Mouse (Mus musculus) ZHBTc4 (cell line): ENCODE data around the gene Prpf4.

Source experiments
- DNase-seq: peaks from one replicate; pipeline ENCODE4 v3.0.0-alpha.2; 2011; ENCODE audit warnings: low read depth, low spot score

Gene Prpf4

DNA sequence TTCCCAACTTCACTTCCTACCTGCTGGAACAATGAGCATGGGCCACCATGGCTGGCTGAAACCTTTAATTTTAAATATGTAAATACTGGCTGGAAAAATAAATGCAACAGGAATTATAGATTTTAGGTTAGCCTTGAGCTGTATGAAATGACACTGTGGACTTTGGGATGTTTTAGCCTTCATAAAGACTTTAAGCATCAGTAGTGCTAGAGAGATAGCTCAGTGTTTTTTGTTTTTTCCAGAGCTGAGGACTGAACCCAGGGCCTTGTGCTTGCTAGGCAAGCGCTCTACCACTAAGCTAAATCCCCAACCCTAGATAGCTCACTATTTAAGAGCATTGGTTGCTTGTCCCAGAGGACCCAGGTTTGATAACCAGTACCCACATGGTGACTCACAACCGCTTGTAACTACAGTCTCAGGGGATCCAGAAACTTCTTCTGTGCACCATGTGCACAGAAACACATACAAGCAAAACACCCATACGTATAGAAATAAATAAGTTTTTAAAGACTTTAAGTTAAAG is 28.7 kb downstream of the Prpf4 start:
- no peak for DNase-seq

DNA sequence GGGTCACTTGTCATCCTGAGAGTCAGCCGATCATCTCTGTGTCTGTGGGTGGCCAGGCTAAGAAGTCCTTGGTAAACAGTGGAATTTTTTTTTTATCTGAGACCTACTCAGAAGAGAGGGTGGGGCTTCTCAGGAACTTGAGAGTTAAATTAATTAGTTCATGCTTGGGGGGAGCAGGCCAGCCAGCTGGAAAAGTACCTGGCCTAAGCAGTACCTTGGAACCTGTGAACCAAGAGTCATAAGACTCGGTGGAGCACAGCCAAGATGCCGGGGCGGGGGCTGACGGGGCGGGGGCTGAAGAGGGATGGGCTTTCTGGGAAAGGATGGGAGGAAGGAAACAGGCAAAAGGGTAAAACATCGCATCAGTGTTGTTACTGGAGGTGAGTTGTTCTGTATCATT is 29.3 kb downstream of the Prpf4 start:
- DNase-seq: no peak

DNA sequence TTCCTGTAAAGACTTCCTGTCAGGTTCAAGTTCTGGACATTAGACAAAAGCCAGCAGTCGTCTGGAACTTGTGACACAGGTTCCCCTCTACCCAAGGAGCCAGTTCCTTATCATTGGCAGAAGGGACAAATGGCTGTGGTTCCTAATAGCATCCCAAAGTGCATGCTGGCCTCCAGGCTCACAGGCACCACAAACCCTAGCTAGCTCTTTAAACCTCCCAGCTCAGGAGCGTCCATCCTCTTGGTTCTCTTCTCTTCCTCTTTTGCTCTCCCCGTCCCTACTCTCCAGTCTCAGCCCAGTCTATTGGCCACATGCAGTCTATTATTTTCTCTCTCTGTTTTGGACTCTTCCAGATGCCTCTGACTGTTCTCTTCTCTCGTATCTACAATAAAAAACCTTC is 31.2 kb downstream of the Prpf4 start:
- no peak for DNase-seq

DNA sequence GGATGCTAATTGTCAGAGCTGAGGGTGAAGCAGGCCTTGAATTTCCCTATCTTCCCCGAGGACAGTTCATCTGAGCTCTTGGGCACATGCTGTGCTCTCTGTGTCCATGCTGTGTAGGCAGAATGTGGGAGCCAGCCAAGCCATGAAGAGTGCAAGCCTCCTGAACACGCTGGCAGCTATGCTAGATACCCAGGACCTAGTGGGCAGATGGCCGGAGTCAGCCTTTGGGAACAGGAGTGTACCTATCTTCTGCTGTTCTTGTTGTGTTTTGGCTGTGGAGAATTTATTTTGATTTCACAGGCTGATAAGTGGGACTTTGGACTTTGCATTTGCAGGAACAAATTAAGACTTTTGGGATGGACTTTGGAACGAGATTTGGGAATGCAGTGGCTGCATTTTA is 31.9 kb downstream of the Prpf4 start:
- no peak for DNase-seq

DNA sequence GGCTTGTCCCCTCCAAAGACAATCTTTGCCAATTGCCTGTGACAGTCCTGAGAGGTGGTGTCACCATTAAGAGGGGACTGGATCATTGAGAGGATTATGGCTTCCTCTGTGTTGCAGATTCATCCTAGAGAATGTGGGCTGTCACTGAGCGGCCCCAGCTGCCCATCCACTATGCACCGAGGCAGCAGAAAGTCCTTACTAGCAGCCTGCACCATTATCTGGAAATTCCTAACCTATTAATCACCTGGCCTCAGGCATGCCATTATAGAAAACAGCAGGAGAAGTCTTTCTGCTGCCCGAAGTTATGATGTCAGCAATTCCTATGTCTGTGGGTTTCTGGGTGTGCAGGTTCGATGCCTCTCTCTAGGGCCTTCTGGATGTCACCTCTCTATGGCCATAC is 32.4 kb downstream of the Prpf4 start:
- DNase-seq: no peak

DNA sequence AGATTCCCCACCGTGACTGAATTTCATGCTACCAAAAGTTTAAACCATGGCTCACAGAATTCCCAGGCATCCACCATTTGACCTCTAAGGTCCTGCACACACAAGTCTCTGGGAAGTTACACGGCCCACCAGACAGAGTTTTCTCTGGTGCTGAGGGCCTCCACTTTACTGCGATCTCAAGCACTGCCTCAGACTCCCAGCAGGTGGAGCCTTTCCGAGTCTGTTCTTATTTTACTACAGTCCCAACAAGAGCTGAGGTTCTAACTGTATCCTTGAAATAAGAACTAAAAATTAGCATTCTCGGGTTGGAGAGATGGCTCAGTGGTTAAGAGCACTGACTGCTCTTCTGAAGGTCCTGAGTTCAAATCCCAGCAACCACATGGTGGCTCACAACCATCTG is 46.4 kb downstream of the Prpf4 start:
- DNase-seq: peak; percentile 63

DNA sequence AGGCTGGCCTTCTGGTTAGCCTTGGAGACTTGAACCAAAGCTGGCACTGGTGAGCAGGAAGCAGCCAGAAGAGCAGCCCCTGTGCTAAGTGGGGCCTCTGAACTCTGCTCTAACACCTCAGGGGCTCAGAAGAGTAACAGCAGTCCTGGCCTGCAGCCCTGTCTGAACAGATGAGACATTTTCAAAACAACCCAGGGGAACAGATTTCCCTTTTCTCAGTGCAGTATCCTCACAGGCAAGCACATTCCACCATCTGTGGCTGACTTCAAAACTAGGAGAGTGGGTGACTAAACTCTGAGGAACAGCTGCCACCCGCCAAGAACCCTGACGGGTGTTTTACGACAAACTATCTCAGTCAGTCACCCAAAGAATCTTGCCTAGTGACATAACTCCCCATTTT is 50.5 kb downstream of the Prpf4 start:
- DNase-seq: no peak

DNA sequence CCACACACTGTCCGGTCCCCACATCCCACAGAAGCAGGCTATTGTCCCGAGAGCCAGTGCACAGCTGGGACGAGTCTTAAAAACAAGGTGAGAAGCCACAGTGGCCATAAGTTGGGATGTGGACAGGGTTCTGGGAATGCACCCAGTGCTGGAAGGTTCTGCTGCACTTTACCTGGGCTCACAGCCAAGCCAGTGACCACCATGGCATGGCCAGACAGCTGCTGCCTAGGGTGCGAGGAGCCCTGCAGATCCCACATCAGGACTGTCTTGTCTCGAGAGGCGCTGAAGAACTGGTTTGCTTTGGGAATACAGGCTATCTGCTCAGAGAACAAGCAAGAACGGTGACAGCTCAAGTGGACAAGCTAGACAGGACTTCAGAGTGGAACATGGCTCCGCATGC is 51.8 kb downstream of the Prpf4 start:
- no peak for DNase-seq

DNA sequence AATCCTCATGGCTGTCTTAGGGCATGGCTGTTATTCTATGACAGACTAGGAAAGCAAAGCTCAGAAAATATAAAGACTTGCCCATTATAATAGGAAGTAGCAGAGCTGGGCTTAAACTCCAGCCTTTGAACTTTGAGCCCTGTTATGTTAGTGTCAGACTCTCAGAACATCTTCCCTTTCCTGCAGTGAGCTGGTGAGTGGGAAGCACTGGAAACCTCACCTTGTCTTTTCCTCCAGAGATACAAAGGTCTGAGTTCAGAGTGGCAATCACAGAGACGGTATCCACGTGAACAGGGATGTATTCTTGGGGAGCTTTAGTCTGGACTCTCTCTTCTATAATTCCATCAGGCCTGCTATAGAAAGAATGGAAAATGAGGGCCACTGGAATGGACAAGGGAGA is 54.5 kb downstream of the Prpf4 start:
- no peak for DNase-seq

DNA sequence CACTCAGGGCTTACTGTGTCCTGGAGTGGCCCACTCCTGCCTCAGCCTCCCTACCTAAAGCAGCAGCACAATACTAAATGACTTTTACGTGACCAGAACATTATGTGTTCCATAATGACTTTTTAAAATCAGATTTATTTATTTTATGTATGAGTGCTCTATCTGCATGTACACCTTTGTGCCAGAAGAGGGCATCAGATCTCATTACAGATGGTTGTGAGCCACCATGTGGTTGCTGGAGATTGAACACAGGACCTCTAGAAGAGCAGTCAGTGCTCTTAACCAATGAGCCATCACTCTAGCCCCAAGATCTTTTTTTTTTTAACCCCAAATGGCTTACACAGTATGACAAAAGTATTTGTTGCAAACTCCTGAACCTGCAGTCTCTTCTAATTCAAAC is 59.6 kb downstream of the Prpf4 start:
- peak; percentile 52 for DNase-seq

DNA sequence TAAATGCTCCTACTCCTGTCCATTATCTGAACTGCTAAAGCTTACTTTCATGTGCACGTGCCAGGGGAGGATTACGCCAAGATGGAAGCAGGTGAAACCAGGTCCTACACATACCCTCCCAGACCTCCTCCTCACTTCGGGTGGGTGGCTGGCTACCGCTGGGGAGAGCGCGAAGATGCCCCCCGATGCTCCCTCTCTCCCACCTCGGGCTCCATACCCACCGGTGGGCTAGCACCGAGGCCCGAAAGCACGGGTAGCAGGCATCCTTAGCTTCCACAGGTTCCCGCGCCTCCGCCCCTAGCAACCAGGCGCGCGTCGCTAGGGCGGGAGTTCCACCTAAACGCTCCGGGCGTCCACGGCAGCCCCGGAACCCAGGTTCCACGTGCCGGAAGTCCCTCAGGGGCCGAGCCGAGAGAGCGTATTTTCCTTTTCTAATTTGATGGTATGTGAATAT is 62.0 kb downstream of the Prpf4 start, which contains the start of gene Wdr31:
Gene Wdr31 (minus strand): TSS at position 299 of the 454 bp plus-strand sequence.
- DNase-seq: peak; percentile 92

DNA sequence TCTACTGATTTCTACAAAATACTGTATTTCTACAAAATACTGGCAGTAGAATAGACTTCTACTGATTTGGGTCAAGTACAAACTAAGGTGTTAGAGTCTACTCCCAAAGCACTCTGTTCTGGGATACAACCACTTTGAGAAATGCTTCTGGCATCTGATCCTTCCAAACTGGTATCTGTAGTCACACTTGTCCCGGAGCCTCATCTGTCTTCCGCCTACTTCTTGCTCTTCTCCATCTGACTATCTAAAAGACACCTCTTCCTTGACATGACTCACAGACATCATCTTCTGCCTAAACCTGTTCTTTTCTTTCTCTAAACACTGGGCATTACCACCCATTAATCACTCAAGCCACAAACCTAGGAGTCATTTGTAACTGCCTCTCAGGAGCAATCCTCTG is 63.5 kb downstream of the Prpf4 start:
- no peak for DNase-seq

DNA sequence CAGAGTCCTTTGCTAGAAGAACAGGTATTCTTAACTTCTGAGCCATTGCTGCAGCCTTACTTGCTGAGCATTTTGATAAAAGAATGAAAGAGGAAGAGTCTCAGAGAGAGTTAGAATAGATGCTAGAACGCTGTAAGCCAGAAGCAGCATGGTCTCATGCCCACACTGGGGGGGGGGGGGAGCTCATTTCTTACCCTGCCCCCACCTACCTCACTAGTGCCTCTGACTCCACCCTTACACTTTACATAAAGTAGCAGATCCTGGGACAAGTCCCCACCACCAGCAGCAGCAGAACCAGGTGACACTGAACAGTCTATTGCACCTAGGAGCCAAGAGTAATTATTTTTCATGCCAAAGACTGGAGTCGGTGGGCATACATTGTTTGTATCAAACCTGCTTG is 66.5 kb downstream of the Prpf4 start:
- DNase-seq: no peak

DNA sequence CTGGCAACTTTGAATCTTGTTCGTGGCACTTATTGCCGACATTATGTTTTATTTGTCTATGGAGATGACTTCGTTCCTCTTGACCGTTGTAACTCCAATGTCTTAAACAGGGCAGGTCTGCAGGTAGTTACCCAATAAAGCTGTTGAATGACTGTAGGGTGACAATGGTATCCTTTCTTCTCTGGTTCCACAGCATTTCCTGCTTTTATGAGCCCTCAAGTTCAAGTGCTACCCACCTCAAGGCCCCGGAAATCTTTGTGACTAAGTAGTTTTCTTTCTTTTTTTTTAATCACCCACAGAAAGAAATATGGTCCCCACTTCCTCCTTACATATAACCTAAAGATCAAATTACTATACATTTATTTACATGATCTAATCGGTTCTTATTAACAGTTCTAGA is 67.2 kb downstream of the Prpf4 start:
- DNase-seq: no peak
